Mouse (Mus musculus) liver, embryonic 14.5 days (tissue): ENCODE data around the gene Usp15.

Experiments
- CTCF ChIP-seq: IDR thresholded peaks from 2 replicates; pipeline ENCODE4 v1.5.1; 2016; ENCODE audit warnings: antibody characterized with exemption, low read depth, control low read depth
- EP300 ChIP-seq: IDR thresholded peaks from 2 replicates; pipeline ENCODE4 v1.6.1; 2016; ENCODE audit warnings: antibody characterized with exemption, low read depth

DNA sequence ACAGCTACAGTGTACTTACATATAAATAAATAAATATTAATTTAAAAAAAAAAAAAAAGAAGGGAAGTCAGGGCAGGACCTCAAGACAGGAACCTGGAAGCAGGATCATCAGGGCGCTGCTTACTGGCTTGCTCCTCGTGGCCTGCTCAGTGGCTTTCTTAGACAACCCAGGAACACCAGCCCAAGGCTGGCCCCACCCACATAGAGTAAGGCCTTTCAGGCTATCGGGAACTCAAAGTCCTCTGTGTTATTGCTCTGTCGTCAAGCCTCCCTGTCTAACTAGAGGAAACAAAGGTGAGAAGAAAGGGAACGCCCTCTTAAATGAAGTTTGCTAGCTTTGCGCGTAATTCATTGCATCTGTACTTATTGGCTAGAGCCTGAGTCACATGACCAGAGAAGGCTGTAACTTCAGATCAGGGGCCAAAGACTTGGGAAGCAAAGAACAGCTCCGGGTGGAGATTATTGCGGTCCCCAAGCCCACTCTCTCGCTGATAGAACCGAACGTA is 107.3 kb downstream of the Usp15 start:
- TF ChIP-seq CTCF (no peak), EP300 (no peak)
